Mouse (Mus musculus): ENCODE measurements around the gene Catsperz. TPM values are rescaled to one million over a fixed set of nuclear protein-coding genes. Genes with fewer than 3 reads are reported as not detected.

The Catsperz gene
- total RNA-seq, 2 experiments from 2014 or later: 23.8 to 30.8 TPM

GRCm38 (mm10) chr19:6949532-6949931 is 24.4 kb upstream of the Catsperz start:
- intact Hi-C loops (cut with DNase I): loop anchor here (10.0 kb wide), 1 partner anchor 705 kb away; the partner anchor contains the start of gene Atg2a
- DNase-seq (ENCODE audit: low spot score in 2 of 2): no peak

- intact Hi-C loops (cut with DNase I): loop anchor here (10.0 kb wide), 1 partner anchor 703 kb away; the partner anchor contains the start of gene Atg2a
- no peak for DNase-seq (ENCODE audit: low spot score in 2 of 2)
Observed at GRCm38 (mm10) chr19:6948186-6948585, 23.0 kb upstream of the Catsperz start.

- DNase-seq (ENCODE audit: low spot score in 2 of 2): no peak
- intact Hi-C loops (cut with DNase I): loop anchor here (10.0 kb wide), 1 partner anchor 703 kb away; the partner anchor contains the start of gene Atg2a
Observed at GRCm38 (mm10) chr19:6947742-6948141, 22.6 kb upstream of the Catsperz start.

GRCm38 (mm10) chr19:6943709-6944108 is 18.5 kb upstream of the Catsperz start:
- intact Hi-C loops (cut with DNase I): loop anchor here (10.0 kb wide), 1 partner anchor 699 kb away; the partner anchor contains the start of gene Atg2a
- DNase-seq (ENCODE audit: low spot score in 2 of 2): no peak

DNA sequence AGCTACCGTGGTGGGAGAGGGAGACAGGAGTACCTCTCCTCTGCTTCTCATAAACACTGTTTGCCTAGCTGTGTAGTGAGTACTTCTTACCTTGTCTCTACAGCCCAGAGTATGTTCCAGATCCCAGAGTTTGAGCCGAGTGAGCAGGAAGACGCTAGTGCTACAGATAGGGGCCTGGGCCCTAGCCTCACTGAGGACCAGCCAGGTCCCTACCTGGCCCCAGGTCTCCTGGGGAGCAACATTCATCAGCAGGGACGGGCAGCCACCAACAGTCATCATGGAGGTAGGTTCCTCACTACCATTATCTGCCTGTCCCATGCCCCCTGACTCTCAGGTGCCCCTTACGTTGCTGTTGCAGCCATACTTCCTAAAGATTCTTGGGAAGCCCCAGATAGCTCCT is 17.6 kb upstream of the Catsperz start:
- no peak for DNase-seq (ENCODE audit: low spot score in 2 of 2)
- intact Hi-C loops (cut with DNase I): loop anchor here (10.0 kb wide), 1 partner anchor 698 kb away; the partner anchor contains the start of gene Atg2a

DNA sequence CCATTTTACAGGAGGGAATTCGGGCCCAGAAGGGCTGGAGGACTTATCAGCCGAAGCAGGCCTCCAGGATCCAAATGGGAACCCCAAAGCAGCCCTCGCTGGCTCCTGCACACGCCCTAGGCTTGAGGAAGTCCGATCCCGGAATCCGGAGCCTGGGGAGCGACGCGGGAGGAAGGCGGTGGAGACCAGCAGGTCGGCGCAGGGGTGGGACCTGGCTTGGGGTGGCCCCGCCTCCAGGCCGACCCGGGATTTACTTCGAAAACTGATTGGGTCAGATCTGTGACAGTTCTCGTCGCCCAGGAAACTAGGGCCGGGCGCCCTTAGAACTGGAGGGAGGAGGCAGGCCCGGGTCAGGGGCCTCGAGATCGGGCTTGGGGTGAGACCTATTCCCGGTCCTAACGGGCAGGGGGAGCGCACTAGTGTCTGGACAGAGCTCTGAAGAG is 17.1 kb upstream of the Catsperz start, which contains the start of gene Gpr137:
Gene Gpr137 (minus strand): TSS at position 232 of the 443 bp plus-strand sequence.
- intact Hi-C loops (cut with DNase I): loop anchor here (10.0 kb wide), 1 partner anchor 697 kb away; the partner anchor contains the start of gene Atg2a
- peak; percentile 91 to 92 for DNase-seq (ENCODE audit: low spot score in 2 of 2)

- intact Hi-C loops (cut with DNase I): loop anchor here (1.0 to 10.0 kb wide), 2 partner anchors 20 to 697 kb away; partner anchors contain the start of genes Atg2a and Esrra
- DNase-seq (ENCODE audit: low spot score in 2 of 2): peak; percentile 95 to 96
Observed at GRCm38 (mm10) chr19:6941372-6942248, 16.4 kb upstream of the Catsperz start, which contains the start of gene Bad. TSS of gene Bad (plus strand) at chr19:6941861.

DNA sequence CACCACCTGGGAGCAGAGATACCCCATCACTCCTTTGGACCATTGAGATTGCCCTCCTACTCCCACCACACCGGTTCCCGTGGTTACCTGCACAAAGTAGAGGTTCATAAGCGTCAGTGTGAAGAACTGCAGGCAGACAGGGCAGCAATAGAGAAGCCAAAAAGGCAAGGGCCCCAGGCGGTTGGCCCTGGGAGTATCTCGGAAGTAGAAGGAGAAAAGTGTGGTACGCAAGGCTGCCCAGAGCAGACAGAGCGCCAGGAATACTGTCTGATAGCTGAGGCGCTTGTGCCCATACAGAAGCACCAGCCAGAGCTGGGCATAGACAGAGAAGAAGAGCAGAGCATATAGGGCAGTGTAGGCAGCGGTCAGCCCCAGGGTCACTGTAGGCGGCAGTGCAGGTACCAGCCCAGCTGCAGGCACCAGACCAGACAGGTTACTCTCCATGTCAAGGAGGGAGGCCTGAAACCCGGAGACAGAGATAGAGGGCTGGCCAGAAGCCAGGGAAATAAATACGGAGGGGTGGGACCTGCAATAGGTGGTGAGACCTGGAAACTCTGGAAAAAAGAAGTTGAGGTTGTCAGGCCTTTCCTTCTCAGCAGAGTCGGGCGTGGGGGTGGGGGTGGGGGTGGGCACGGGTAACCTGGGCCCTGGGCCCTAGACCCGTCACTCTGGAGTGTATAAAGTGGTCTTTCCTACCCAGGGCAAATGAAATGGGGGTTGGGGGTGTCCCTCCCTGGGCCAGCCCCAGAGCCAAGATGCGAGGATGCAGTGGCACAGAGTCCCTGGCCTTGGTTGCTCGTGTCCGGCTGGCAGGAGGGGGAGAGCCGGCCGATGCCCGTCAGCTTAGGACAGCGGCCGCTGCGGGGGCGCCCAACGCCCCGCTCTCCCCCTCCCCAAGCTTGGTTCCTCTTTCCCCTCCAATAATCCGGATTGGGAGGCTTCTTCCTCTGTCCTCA is 15.5 kb upstream of the Catsperz start:
- DNase-seq (ENCODE audit: low spot score in 2 of 2): no peak
- intact Hi-C loops (cut with DNase I): loop anchor here (1.0 to 10.0 kb wide), 2 partner anchors 19 to 696 kb away; partner anchors contain the start of genes Atg2a and Esrra

- DNase-seq (ENCODE audit: low spot score in 2 of 2): no peak
- intact Hi-C loops (cut with DNase I): loop anchor here (10.0 kb wide), 2 partner anchors 445 to 695 kb away; partner anchors contain the start of gene Atg2a
Observed at GRCm38 (mm10) chr19:6939106-6940002, 14.2 kb upstream of the Catsperz start.

DNA sequence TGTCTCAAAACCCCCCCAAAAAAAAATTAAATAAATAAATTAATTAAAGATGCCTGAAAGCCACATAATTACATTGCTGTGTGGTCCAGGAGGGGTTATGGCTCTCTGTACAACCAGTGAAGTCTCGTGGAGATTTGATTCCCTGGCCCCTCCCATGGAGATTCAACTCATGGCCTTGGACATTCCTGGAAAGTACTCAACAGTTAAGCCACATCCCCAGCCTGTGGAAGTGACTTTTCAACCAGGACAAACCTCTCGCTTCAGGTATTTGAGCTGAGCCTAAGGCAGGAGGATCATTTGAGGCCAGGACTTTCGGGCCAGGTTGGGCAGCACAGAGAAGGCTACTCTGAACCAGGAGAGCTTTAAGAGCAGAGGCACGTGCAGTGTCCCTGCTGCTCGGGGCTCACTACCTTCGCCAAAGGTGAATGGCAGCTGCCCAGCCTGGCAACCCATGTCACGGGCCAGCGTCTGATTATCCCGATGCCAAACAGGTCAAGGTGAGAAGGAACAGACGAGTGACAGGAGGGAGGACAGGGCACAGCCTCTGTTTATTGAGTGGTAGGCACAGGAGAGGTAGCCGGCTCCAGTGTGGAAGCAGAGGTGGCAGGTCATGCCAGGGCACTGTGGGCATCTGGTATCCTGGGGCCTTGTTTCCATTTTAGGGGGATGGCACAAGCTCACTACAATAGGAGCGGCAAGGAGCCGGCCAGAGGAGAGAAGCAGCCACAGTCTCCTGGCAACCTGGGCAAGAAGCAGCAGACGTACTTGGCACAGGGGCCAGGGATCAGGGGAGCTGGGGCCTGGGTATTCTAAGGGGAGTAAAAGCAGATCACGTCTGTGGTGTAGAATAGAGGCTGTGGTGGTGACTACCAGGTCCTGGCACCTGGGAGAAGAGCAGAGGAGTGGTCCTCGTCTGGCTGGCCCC is 12.6 kb upstream of the Catsperz start:
- DNase-seq (ENCODE audit: low spot score in 2 of 2): no peak
- intact Hi-C loops (cut with DNase I): loop anchor here (10.0 kb wide), 1 partner anchor 443 kb away; no protein-coding TSS in a partner anchor

GRCm38 (mm10) chr19:6936299-6936698 is 11.1 kb upstream of the Catsperz start:
- intact Hi-C loops (cut with DNase I): loop anchor here (10.0 kb wide), 1 partner anchor 441 kb away; no protein-coding TSS in a partner anchor
- no peak for DNase-seq (ENCODE audit: low spot score in 2 of 2)

GRCm38 (mm10) chr19:6934195-6934977 is 9.2 kb upstream of the Catsperz start, which contains the start of gene Kcnk4:
TSS of gene Kcnk4 (minus strand) at chr19:6934515.
- intact Hi-C loops (cut with DNase I): loop anchor here (5.0 to 10.0 kb wide), 2 partner anchors 440 to 512 kb away; no protein-coding TSS in a partner anchor
- DNase-seq (ENCODE audit: low spot score in 2 of 2): no peak

DNA sequence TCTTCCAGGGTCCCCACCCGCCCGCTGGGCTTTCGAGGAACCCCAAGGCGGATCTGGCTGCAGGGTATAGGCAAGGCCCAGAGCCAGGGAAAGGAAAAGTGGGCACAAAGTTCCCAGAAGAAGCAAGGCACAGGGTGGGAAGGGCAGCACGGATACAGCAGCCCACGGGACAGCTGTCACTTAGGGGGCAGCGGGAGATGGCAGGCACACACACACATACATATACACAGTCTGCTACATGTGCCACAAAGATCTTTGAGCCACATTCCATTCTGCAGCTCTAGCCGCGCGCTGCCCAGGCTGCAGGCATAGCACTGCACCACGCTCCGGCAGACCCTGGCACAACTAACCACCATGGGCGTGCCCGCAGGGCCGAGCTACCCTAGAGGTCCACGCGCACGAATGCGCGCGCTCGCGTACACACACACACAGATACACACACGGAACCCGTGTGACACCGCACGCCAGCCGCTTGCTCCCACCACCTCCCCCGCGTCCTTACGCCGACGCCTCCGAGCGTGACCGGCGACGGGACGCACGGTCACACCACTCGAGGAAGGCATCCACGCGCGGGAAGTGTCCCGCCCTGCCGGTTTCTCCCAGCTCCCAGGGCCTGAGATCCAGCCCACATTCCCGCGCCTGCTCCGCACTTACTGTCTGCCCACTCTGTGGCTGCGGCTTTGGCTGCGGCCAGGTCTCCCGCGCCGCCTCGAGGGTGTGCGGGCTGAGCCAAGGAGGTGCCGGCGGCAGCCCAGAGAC is 8.4 kb upstream of the Catsperz start:
- intact Hi-C loops (cut with DNase I): loop anchor here (5.0 to 10.0 kb wide), 2 partner anchors 439 to 511 kb away; no protein-coding TSS in a partner anchor
- DNase-seq (ENCODE audit: low spot score in 2 of 2): peak; percentile 73 to 79

GRCm38 (mm10) chr19:6933102-6933435 is 7.9 kb upstream of the Catsperz start:
- DNase-seq (ENCODE audit: low spot score in 2 of 2): peak in 1 of 2 experiments; percentile 78
- intact Hi-C loops (cut with DNase I): loop anchor here (5.0 to 10.0 kb wide), 2 partner anchors 438 to 511 kb away; no protein-coding TSS in a partner anchor

GRCm38 (mm10) chr19:6932018-6932417 is 6.8 kb upstream of the Catsperz start:
- intact Hi-C loops (cut with DNase I): loop anchor here (5.0 to 10.0 kb wide), 2 partner anchors 437 to 510 kb away; no protein-coding TSS in a partner anchor
- DNase-seq (ENCODE audit: low spot score in 2 of 2): no peak
